Mouse (Mus musculus): ENCODE measurements around the gene Ptgs2. TPM values are rescaled to one million over a fixed set of nuclear protein-coding genes. Genes with fewer than 3 reads are reported as not detected.

Ptgs2 gene
- polyA plus RNA-seq, 2 experiments from 2014 or later, result not detected

DNA sequence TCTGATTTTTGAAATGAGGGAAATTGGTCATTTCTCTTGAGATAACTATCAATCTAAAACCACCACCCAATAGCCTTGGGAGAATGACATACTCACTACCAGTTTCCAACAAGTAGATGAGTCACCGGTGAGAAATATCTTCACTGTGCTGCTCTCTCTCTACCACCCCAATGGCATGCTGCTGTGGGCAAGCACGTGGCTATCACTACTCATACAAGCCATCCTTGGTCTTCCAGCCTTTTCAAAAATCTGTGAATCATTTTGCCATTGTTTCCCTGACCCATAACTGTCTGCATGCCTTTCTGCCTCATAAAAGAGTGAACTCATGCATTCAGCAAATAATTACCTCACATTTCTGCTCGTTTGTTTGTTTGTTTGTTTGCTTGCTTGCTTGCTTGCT, 51.6 kb downstream of the Ptgs2 start:
- no peak for ATAC-seq

Other genes starting within 250 kb of the Ptgs2 start
- gene Pla2g4a, start 138.7 kb upstream of the Ptgs2 start, polyA plus RNA-seq (2017; shearing (Covaris generic)), result not detected
- not detected for gene Pdc, start 219.4 kb downstream of the Ptgs2 start, polyA plus RNA-seq (2017; shearing (Covaris generic))

Measured in CD4-positive, CD25-positive, alpha-beta regulatory T cell, adult 4 months (primary cell).